Mouse (Mus musculus): ENCODE measurements around the gene Mpzl1. TPM values are rescaled to one million over a fixed set of nuclear protein-coding genes. Genes with fewer than 3 reads are reported as not detected.

Gene Mpzl1
- polyA plus RNA-seq, 1 experiment from 2014 or later = 106 TPM

DNA sequence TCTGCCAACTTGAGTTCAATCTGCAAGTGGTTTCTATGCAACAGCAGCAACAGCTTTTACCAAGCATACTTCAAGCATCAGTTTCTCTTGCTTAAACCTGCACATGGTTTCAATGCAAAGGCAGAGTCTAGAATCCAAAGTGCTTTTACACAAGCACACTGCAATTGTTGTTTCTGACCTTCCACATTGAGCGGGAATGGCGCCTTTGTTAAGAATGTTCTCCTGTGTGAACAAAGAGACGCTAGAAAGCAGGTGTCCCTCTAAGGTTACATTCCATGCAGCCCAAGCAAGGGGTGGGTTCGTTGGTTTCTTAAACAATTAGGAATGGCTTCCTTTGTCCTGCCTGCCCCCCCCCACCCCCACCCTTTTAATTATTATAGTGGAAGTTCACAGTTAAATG lies 20.4 kb downstream of the Mpzl1 start:
- Histone ChIP-seq H3K9ac (no peak overlapping the region), H3K9me3 (0 out of 2 replicates have a peak, but pooled peaks cover 8% of the 10 kb centered on the region), H3K36me3 (peaks cover 30% of the 10 kb centered on the region), H3K4me2 (no peak overlapping the region), H3K27me3 (replicated peaks) (no peaks in the 10 kb centered on the region), H3K4me3 (no peak overlapping the region), H3K4me1 (peaks cover 65% of the 10 kb centered on the region), H3K27ac (replicated peaks) (no peak overlapping the region)
- no peak for ATAC-seq (ENCODE audit: extremely low read depth, insufficient number of reproducible peaks, low FRiP score, low TSS enrichment)
- 75% methylated on average over 4 of the region's 4 CpGs for WGBS

GRCm38 (mm10) chr1:165612714-165613113 lies 21.6 kb downstream of the Mpzl1 start:
- no peak for ATAC-seq (ENCODE audit: extremely low read depth, insufficient number of reproducible peaks, low FRiP score, low TSS enrichment)
- Histone ChIP-seq H3K4me3 (no peak overlapping the region), H3K27ac (replicated peaks) (peak overlapping the region; percentile 10; the same call in 1 of the 2 replicates), H3K9ac (no peak overlapping the region), H3K4me2 (no peak overlapping the region), H3K4me1 (peaks cover 53% of the 10 kb centered on the region), H3K27me3 (replicated peaks) (no peaks in the 10 kb centered on the region), H3K36me3 (peaks cover 38% of the 10 kb centered on the region), H3K9me3 (0 out of 2 replicates have a peak, but pooled peaks cover 8% of the 10 kb centered on the region)
- 53% methylated on average over 5 of the region's 5 CpGs for WGBS

DNA sequence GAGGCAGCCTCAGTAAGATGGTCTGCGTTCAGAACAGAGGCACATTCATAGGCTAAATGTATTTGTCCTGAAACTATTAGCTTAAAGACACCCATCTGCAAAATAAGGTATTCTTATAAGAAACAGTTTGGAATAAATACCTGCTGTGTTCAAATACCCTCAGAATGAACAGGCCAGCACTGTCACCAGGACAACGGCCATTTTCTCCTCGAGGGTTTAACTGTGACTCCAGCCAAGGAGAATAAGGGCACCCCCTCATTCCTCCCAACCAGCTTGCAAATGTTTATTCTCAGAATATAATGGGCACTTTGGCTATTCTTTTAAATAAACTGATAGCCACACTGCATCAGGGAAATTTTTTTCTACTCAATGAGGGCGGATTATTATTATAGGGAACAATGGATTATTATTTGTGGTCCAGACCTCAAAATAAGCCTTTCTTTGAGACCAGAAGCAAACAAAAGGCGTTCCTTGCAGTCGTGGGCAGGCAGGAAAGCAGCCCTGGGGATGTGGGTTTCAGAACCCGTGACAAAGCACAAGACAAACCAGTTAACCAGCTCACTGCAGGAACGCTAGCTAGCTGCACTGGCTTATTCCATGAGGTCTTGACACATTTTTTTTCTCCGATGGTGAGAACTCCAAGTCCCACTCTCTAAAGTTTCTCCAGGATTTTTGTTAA lies 23.9 kb downstream of the Mpzl1 start:
- H3K4me2 ChIP-seq = no peak overlapping the region
- H3K27me3 ChIP-seq (replicated peaks) = no peaks in the 10 kb centered on the region
- H3K36me3 ChIP-seq = peaks cover 53% of the 10 kb centered on the region
- H3K9me3 ChIP-seq = 0 out of 2 replicates have a peak, but pooled peaks cover 6% of the 10 kb centered on the region
- H3K27ac ChIP-seq (replicated peaks) = 0 out of 2 replicates have a peak overlapping the region, but pooled peaks have one; percentile 17
- peaks cover 46% of the 10 kb centered on the region for H3K4me1 ChIP-seq
- H3K9ac ChIP-seq = no peak overlapping the region
- 67% methylated on average over 9 of the region's 9 CpGs for WGBS
- no peak overlapping the region for H3K4me3 ChIP-seq
- ATAC-seq (ENCODE audit: extremely low read depth, insufficient number of reproducible peaks, low FRiP score, low TSS enrichment) = no peak

DNA sequence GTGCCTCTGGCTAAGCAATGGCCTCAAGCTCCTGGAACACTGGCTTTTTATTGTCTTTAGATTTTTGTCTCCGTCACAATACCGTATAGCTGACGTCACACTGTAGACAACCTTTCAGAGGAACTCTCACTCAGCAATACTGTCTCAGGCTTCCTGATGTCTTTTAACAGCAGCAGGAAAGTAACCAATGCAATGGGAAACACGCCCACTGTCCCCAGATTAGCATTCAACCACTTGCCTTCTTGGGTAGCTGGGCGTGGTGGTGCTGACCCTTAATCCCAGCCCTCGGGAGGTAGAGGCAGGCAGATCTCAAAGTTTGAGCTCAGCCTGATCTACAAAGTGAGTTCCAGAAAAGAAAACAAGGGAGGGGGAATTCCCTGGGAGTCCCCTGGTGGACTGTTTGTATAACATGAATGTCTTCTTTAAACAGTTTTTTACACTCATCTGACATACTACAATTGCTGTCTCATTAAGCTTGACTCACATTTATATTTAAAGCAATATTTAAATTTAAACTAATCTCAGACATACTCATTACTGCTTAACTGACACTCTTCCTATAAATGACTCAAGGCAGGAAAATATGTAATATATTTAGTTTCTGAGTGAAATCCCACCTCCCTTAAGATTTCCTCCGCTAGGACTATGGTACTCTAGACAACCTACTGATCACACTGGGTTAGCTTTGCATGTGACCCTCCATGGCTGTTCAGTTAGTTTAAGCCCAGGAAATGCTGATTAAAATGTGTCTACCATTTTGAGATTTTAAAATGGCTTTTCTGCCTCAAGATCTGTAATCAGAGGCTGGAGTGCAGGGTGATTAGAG lies 24.6 kb downstream of the Mpzl1 start:
- no peak overlapping the region for H3K4me2 ChIP-seq
- no peaks in the 10 kb centered on the region for H3K27me3 ChIP-seq (replicated peaks)
- H3K36me3 ChIP-seq = peaks cover 53% of the 10 kb centered on the region
- H3K4me3 ChIP-seq = no peak overlapping the region
- peaks cover 47% of the 10 kb centered on the region for H3K4me1 ChIP-seq
- H3K9ac ChIP-seq = 0 out of 2 replicates have a peak overlapping the region, but pooled peaks have one; percentile 21
- 0 out of 2 replicates have a peak overlapping the region, but pooled peaks have one; percentile 17 for H3K27ac ChIP-seq (replicated peaks)
- 52% methylated on average over 7 of the region's 7 CpGs for WGBS
- no peak for ATAC-seq (ENCODE audit: extremely low read depth, insufficient number of reproducible peaks, low FRiP score, low TSS enrichment)
- no peaks in the 10 kb centered on the region for H3K9me3 ChIP-seq

GRCm38 (mm10) chr1:165608904-165609303 lies 25.4 kb downstream of the Mpzl1 start:
- Histone ChIP-seq H3K4me2 (no peak overlapping the region), H3K4me3 (no peak overlapping the region), H3K9ac (no peak overlapping the region), H3K36me3 (peaks cover 54% of the 10 kb centered on the region), H3K9me3 (no peaks in the 10 kb centered on the region), H3K4me1 (peaks cover 55% of the 10 kb centered on the region), H3K27me3 (replicated peaks) (no peaks in the 10 kb centered on the region), H3K27ac (replicated peaks) (no peak overlapping the region)
- ATAC-seq (ENCODE audit: extremely low read depth, insufficient number of reproducible peaks, low FRiP score, low TSS enrichment) = no peak
- WGBS = 86% methylated on average over 4 of the region's 4 CpGs

DNA sequence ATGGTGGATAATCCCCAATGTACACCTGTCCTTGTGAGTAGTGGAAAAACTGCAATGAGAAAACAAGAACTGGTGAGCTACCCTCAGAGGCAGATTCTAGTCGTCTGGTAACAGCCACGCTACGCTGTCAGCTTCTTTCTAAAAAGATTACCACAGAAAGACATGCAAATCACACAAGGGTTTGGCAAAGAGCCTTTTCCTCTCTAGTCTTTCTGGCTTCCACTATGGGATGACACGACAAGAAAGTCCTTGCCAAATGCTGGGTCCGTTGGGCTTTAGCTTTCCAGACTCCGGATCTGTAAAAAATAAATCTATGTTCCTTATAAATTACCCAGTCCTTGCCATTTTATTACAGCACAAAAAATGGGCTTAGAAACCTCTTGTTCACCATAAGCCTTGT lies 28.6 kb downstream of the Mpzl1 start:
- no peak overlapping the region for H3K9ac ChIP-seq
- H3K4me2 ChIP-seq = no peak overlapping the region
- ATAC-seq (ENCODE audit: extremely low read depth, insufficient number of reproducible peaks, low FRiP score, low TSS enrichment) = no peak
- H3K36me3 ChIP-seq = peaks cover 77% of the 10 kb centered on the region
- no peak overlapping the region for H3K4me3 ChIP-seq
- H3K27me3 ChIP-seq (replicated peaks) = no peaks in the 10 kb centered on the region
- H3K4me1 ChIP-seq = peaks cover 38% of the 10 kb centered on the region
- WGBS = 72% methylated on average over 6 of the region's 6 CpGs
- H3K27ac ChIP-seq (replicated peaks) = no peak overlapping the region
- no peaks in the 10 kb centered on the region for H3K9me3 ChIP-seq

GRCm38 (mm10) chr1:165605108-165605507 lies 29.2 kb downstream of the Mpzl1 start:
- no peak overlapping the region for H3K27ac ChIP-seq (replicated peaks)
- peaks cover 78% of the 10 kb centered on the region for H3K36me3 ChIP-seq

GRCm38 (mm10) chr1:165604203-165604602 lies 30.1 kb downstream of the Mpzl1 start:
- Histone ChIP-seq H3K4me3 (no peak overlapping the region), H3K27ac (replicated peaks) (no peak overlapping the region), H3K4me2 (no peak overlapping the region), H3K9ac (no peak overlapping the region), H3K9me3 (no peaks in the 10 kb centered on the region), H3K4me1 (peaks cover 24% of the 10 kb centered on the region), H3K27me3 (replicated peaks) (no peaks in the 10 kb centered on the region), H3K36me3 (peaks cover 84% of the 10 kb centered on the region)
- 51% methylated on average over 8 of the region's 8 CpGs for WGBS
- ATAC-seq (ENCODE audit: extremely low read depth, insufficient number of reproducible peaks, low FRiP score, low TSS enrichment) = no peak

More at GRCm38 (mm10) chr1:165605108-165605507, 29.2 kb downstream of the Mpzl1 start:
- H3K9ac ChIP-seq = no peak overlapping the region
- no peaks in the 10 kb centered on the region for H3K27me3 ChIP-seq (replicated peaks)
- no peak overlapping the region for H3K4me2 ChIP-seq
- H3K4me1 ChIP-seq = peaks cover 31% of the 10 kb centered on the region
- 74% methylated on average over 3 of the region's 3 CpGs for WGBS
- no peak for ATAC-seq (ENCODE audit: extremely low read depth, insufficient number of reproducible peaks, low FRiP score, low TSS enrichment)
- H3K9me3 ChIP-seq = no peaks in the 10 kb centered on the region
- H3K4me3 ChIP-seq = no peak overlapping the region

- H3K9ac ChIP-seq = no peak overlapping the region
- no peak overlapping the region for H3K4me3 ChIP-seq
- no peak overlapping the region for H3K4me2 ChIP-seq
- H3K4me1 ChIP-seq = peaks cover 24% of the 10 kb centered on the region
- ATAC-seq (ENCODE audit: extremely low read depth, insufficient number of reproducible peaks, low FRiP score, low TSS enrichment) = no peak
- WGBS = 85% methylated on average over 14 of the region's 14 CpGs
- H3K27ac ChIP-seq (replicated peaks) = no peak overlapping the region
- H3K9me3 ChIP-seq = no peaks in the 10 kb centered on the region
- H3K36me3 ChIP-seq = peaks cover 90% of the 10 kb centered on the region
- no peaks in the 10 kb centered on the region for H3K27me3 ChIP-seq (replicated peaks)
Measured at GRCm38 (mm10) chr1:165603218-165603617, 31.1 kb downstream of the Mpzl1 start.

DNA sequence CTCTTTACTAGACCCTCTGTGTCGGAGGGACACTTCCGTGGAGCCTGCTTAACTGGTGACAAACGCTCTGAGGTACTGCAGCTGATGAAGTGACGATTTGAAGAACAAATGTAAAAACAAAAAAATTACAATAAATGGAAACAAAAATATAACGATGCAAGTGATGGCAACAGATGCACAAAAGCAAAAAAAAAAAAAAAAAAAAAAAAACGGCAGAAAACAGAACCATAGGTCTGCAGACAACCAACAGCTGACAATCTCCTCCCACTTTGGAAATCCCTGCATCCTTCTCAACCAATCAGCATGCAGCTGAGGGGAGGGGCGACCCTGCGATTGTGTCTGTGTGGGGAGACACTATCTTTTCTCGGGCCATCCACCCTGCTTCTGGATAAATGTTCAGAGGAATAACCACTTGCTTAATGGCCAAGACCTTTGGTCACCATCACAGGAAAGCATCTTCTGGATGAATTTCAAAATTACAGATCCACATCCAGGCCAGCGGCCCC lies 32.5 kb downstream of the Mpzl1 start:
- Histone ChIP-seq H3K9me3 (no peaks in the 10 kb centered on the region), H3K4me2 (no peak overlapping the region), H3K27ac (replicated peaks) (no peak overlapping the region), H3K36me3 (peaks cover 89% of the 10 kb centered on the region), H3K27me3 (replicated peaks) (no peaks in the 10 kb centered on the region), H3K4me1 (peaks cover 15% of the 10 kb centered on the region), H3K4me3 (no peak overlapping the region), H3K9ac (no peak overlapping the region)
- WGBS = 74% methylated on average over 10 of the region's 10 CpGs
- ATAC-seq (ENCODE audit: extremely low read depth, insufficient number of reproducible peaks, low FRiP score, low TSS enrichment) = no peak

DNA sequence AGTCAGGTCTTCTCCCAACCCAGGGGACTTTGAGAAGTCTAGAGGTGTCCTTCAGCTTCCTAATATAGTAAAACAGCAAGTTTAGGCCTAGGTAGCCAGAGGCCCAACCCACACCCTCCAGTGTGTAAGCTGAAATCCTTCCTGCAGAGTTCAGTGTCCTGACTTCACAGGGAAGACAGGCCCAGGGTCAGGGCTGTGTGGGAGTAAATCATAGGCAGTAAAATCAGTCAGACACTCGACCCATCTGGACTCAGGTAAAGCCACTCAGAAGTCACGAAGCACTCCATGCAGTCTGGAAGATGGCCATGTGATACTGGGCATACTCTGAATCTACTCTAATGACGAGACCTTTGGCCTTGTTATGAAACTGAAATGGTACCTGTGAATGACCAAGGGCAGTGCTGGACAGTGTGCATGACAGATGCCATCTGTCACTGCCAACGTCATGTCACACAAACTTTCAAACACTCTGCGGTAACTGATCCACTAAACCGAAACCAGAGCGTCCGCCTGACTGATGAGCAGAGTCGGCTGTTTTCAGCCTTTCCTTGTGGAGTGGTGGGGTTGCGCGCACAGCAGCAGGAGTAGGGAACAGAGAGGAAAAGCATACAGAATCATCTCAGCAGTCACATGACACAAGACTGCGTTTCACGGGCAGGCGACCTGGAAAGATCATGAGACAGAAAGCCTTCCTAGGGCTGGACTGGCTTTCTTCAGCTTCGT lies 39.5 kb downstream of the Mpzl1 start:
- no peak overlapping the region for H3K9ac ChIP-seq
- H3K4me3 ChIP-seq = no peak overlapping the region
- no peaks in the 10 kb centered on the region for H3K27me3 ChIP-seq (replicated peaks)
- H3K36me3 ChIP-seq = peaks cover 86% of the 10 kb centered on the region
- no peak overlapping the region for H3K27ac ChIP-seq (replicated peaks)
- H3K4me1 ChIP-seq = peaks cover 29% of the 10 kb centered on the region
- ATAC-seq (ENCODE audit: extremely low read depth, insufficient number of reproducible peaks, low FRiP score, low TSS enrichment) = no peak
- H3K9me3 ChIP-seq = no peaks in the 10 kb centered on the region
- no peak overlapping the region for H3K4me2 ChIP-seq
- WGBS = 73% methylated on average over 15 of the region's 15 CpGs

Measured in heart, embryonic 13.5 days (tissue).